Mouse (Mus musculus) lung, embryonic 14.5 days (tissue): ENCODE data around the gene Zscan22. TPM values are rescaled to one million over a fixed set of nuclear protein-coding genes. Genes with fewer than 3 reads are reported as not detected.
"Not testable (repeated sequence)": the region's sequence is repeated elsewhere in the genome, so short reads cannot be mapped to it uniquely, and the experiment has no call there.

Source experiments
- ATAC-seq: fragments of 200-750 bp; cut with Nextera tagmentation; 2 replicates; pipeline ENCODE4 v1.8.0; 2017; ENCODE audit warnings: mild to moderate bottlenecking, moderate TSS enrichment, moderate library complexity; ENCODE audit not compliant: insufficient read depth
- DNase-seq: peaks from one replicate; pipeline ENCODE4 v3.0.0-alpha.2; 2015
- H3K27ac ChIP-seq: fragments of 300-500 bp; sonication (generic); 2 replicates; pipeline ENCODE4 v1.5.1; 2014; ENCODE audit warnings: low read depth, mild to moderate bottlenecking, moderate library complexity
- H3K27me3 ChIP-seq: fragments of 300-500 bp; sonication (generic); 2 replicates; pipeline ENCODE4 v1.6.1; 2014; ENCODE audit warnings: low read length, control low read depth; ENCODE audit not compliant: insufficient read depth
- H3K36me3 ChIP-seq: fragments of 300-500 bp; sonication (generic); 2 replicates; pipeline ENCODE4 v1.6.1; 2014; ENCODE audit warnings: control low read depth; ENCODE audit not compliant: insufficient read depth
- H3K4me1 ChIP-seq: fragments of 300-500 bp; sonication (generic); 2 replicates; pipeline ENCODE4 v1.6.1; 2014; ENCODE audit warnings: antibody characterized with exemption, control low read depth; ENCODE audit not compliant: insufficient read depth
- H3K4me2 ChIP-seq: fragments of 300-500 bp; sonication (generic); 2 replicates; pipeline ENCODE4 v1.6.1; 2014; ENCODE audit warnings: mild to moderate bottlenecking
- H3K4me3 ChIP-seq: fragments of 300-500 bp; sonication (generic); 2 replicates; pipeline ENCODE4 v1.5.1; 2014; ENCODE audit warnings: low read depth, low read length
- H3K9ac ChIP-seq: fragments of 300-500 bp; sonication (generic); 2 replicates; pipeline ENCODE4 v1.6.1; 2014
- H3K9me3 ChIP-seq: fragments of 300-500 bp; sonication (generic); 2 replicates; pipeline ENCODE4 v1.6.1; 2016; ENCODE audit warnings: low read depth, low read length, control low read depth
- CTCF ChIP-seq: IDR thresholded peaks from 2 replicates; pipeline ENCODE4 v1.5.1; 2016; ENCODE audit warnings: antibody characterized with exemption, low read depth
- WGBS: fragments of 180-500 bp; shearing (Covaris S2); extraction: QIAGEN DNeasy Blood & Tissue Kit; methylation state at CpG from one replicate; pipeline ENCODE4 v1.1.7; 2014; 5-methylcytosine and 5-hydroxymethylcytosine counted together
- polyA plus RNA-seq: library from polyadenylated mRNA; unstranded; fragments of >200 nt; fragmentation: Nextera tagmentation; extraction: Ambion mirVana; gene quantifications from 2 replicates; pipeline ENCODE4 v1.2.1, GENCODE M21; 2014

The Zscan22 gene
- polyA plus RNA-seq, 1 experiment from 2014 or later = 22.2 TPM

- Histone ChIP-seq H3K36me3 (peaks cover 46% of the 10 kb centered on the region), H3K9me3 (no peaks in the 10 kb centered on the region), H3K4me1 (peaks cover 9% of the 10 kb centered on the region), H3K27ac (no peak within 1 kb of the TSS), H3K4me2 (peak within 1 kb of the TSS; percentile 66), H3K9ac (peak within 1 kb of the TSS; percentile 52), H3K4me3 (peak within 1 kb of the TSS; percentile 36), H3K27me3 (0 out of 2 replicates have a peak, but pooled peaks cover 4% of the 10 kb centered on the region)
- 22% methylated on average over 8 of the region's 8 CpGs for WGBS
- ATAC-seq (peak; percentile 30), DNase-seq (peak; percentile 72)
- no peak for TF ChIP-seq CTCF
Measured at GRCm38 (mm10) chr7:12927191-12927680, 29.6 kb downstream of the Zscan22 start, which contains the start of gene Rnf225. Gene Rnf225, plus strand, starts transcription at chr7:12927416.

GRCm38 (mm10) chr7:12927693-12928589 lies 30.3 kb downstream of the Zscan22 start:
- peaks cover 45% of the 10 kb centered on the region for H3K36me3 ChIP-seq
- H3K4me3 ChIP-seq = peak overlapping the region; percentile 36
- H3K4me2 ChIP-seq = peak overlapping the region; percentile 66
- H3K27ac ChIP-seq = no peak overlapping the region
- 4% methylated on average over 65 of the region's 65 CpGs for WGBS
- H3K4me1 ChIP-seq = peaks cover 7% of the 10 kb centered on the region
- DNase-seq (peak; percentile 53), ATAC-seq (peak; percentile 64)
- TF ChIP-seq CTCF = no peak
- H3K9ac ChIP-seq = peak overlapping the region; percentile 52
- 0 out of 2 replicates have a peak, but pooled peaks cover 4% of the 10 kb centered on the region for H3K27me3 ChIP-seq
- no peaks in the 10 kb centered on the region for H3K9me3 ChIP-seq

- Histone ChIP-seq H3K9ac (no peak overlapping the region), H3K4me2 (no peak overlapping the region), H3K27ac (no peak overlapping the region), H3K4me1 (no peaks in the 10 kb centered on the region), H3K9me3 (no peaks in the 10 kb centered on the region), H3K36me3 (0 out of 2 replicates have a peak, but pooled peaks cover 4% of the 10 kb centered on the region), H3K27me3 (0 out of 2 replicates have a peak, but pooled peaks cover 1% of the 10 kb centered on the region), H3K4me3 (no peak overlapping the region)
- WGBS = 74% methylated on average over 4 of the region's 4 CpGs
- TF ChIP-seq CTCF = no peak
- DNase-seq (no peak), ATAC-seq (no peak)
Measured at GRCm38 (mm10) chr7:12933615-12934140, 36.1 kb downstream of the Zscan22 start.

- Histone ChIP-seq H3K4me3 (no peak overlapping the region), H3K36me3 (no peaks in the 10 kb centered on the region), H3K4me1 (no peaks in the 10 kb centered on the region), H3K27me3 (no peaks in the 10 kb centered on the region), H3K9ac (no peak overlapping the region), H3K4me2 (no peak overlapping the region), H3K9me3 (no peaks in the 10 kb centered on the region), H3K27ac (no peak overlapping the region)
- 81% methylated on average over 3 of the region's 3 CpGs for WGBS
- no peak for TF ChIP-seq CTCF
- no peak for DNase-seq
- no peak for ATAC-seq
Measured at GRCm38 (mm10) chr7:12934808-12935207, 37.2 kb downstream of the Zscan22 start.

- not testable (repeated sequence) for H3K4me2 ChIP-seq, ATAC-seq, DNase-seq, H3K27ac ChIP-seq, H3K4me1 ChIP-seq, H3K27me3 ChIP-seq, H3K9ac ChIP-seq, H3K4me3 ChIP-seq, H3K9me3 ChIP-seq, H3K36me3 ChIP-seq
- WGBS = 83% methylated on average over 3 of the region's 4 CpGs
Measured at GRCm38 (mm10) chr7:12937254-12937803, 39.7 kb downstream of the Zscan22 start.

- H3K4me3 ChIP-seq = no peak overlapping the region
- no peaks in the 10 kb centered on the region for H3K9me3 ChIP-seq
- H3K4me2 ChIP-seq = no peak overlapping the region
- 79% methylated on average over 4 of the region's 4 CpGs for WGBS
- DNase-seq (no peak), ATAC-seq (no peak)
- H3K27me3 ChIP-seq = no peaks in the 10 kb centered on the region
- H3K27ac ChIP-seq = no peak overlapping the region
- no peak for TF ChIP-seq CTCF
- no peak overlapping the region for H3K9ac ChIP-seq
- no peaks in the 10 kb centered on the region for H3K4me1 ChIP-seq
- no peaks in the 10 kb centered on the region for H3K36me3 ChIP-seq
Measured at GRCm38 (mm10) chr7:12940599-12940998, 43.0 kb downstream of the Zscan22 start.

- Histone ChIP-seq H3K4me2 (no peak overlapping the region), H3K4me1 (no peaks in the 10 kb centered on the region), H3K4me3 (no peak overlapping the region), H3K9me3 (no peaks in the 10 kb centered on the region), H3K9ac (no peak overlapping the region), H3K27me3 (no peaks in the 10 kb centered on the region), H3K36me3 (no peaks in the 10 kb centered on the region), H3K27ac (no peak overlapping the region)
- DNase-seq = peak; percentile 37
- ATAC-seq = no peak
- TF ChIP-seq CTCF = peak; percentile 49
Measured at GRCm38 (mm10) chr7:12943488-12943887, 45.9 kb downstream of the Zscan22 start.
